Mouse (Mus musculus) E14TG2a.4 (cell line): ENCODE results near the gene Slc39a5.

ENCODE experiments used
- CTCF ChIP-seq: conservative IDR thresholded peaks from 2 replicates; pipeline ENCODE4 v1.5.1; 2014; ENCODE audit warnings: low read length
- NANOG ChIP-seq: IDR thresholded peaks from 2 replicates; pipeline ENCODE4 v1.6.1; 2014; ENCODE audit warnings: borderline replicate concordance, low read length, mixed read lengths
- POU5F1 ChIP-seq: IDR thresholded peaks from 2 replicates; pipeline ENCODE4 v1.6.1; 2014; ENCODE audit warnings: low read length, borderline replicate concordance

DNA sequence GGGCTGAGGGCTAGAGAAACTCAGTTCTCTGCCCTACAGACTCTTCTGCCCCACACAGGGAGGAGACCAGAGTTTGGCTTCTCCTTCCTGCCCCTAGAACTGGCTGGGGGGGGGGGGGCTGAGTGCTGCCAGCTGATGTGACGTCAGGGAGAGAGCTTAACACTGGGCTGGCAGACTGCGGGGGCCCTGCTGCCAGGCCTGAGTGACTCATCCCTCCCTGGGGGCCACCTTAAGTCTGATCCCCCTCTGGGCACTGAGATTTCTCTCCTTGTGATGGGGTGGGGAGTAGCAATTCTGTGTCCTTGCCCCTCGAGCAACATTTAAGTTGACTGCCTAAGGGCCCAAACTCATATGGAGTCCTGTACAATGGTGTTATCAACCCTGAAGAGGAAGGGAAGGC lies 22.6 kb downstream of the Slc39a5 start:
- TF ChIP-seq CTCF, result no peak
- no peak for TF ChIP-seq NANOG
- TF ChIP-seq POU5F1, result no peak
